Mouse (Mus musculus) liver, embryonic 13.5 days (tissue): ENCODE measurements around the gene Gpc6. TPM values are rescaled to one million over a fixed set of nuclear protein-coding genes. Genes with fewer than 3 reads are reported as not detected.

Experiments
- ATAC-seq: fragments of 200-750 bp; cut with Nextera tagmentation; 2 replicates; pipeline ENCODE4 v1.8.0; 2017; ENCODE audit warnings: low read depth, mild to moderate bottlenecking, moderate number of reproducible peaks, moderate library complexity
- DNase-seq: peaks from one replicate; pipeline ENCODE4 v3.0.0; 2022
- H3K27ac ChIP-seq: fragments of 300-500 bp; sonication (generic); 2 replicates; pipeline ENCODE4 v1.5.1; 2015; ENCODE audit warnings: moderate library complexity, mild to moderate bottlenecking, inconsistent platforms
- H3K27me3 ChIP-seq: fragments of 300-500 bp; sonication (generic); 2 replicates; pipeline ENCODE4 v1.6.1; 2015; ENCODE audit warnings: mild to moderate bottlenecking, inconsistent platforms
- H3K36me3 ChIP-seq: fragments of 300-500 bp; sonication (generic); 2 replicates; pipeline ENCODE4 v1.6.1; 2015; ENCODE audit warnings: mild to moderate bottlenecking, inconsistent platforms
- H3K4me1 ChIP-seq: fragments of 300-500 bp; sonication (generic); replicated peaks from 2 replicates; pipeline ENCODE4 v1.6.1; 2015; ENCODE audit warnings: inconsistent platforms
- H3K4me2 ChIP-seq: fragments of 300-500 bp; sonication (generic); 2 replicates; pipeline ENCODE4 v1.6.1; 2015; ENCODE audit warnings: inconsistent platforms, mild to moderate bottlenecking, moderate library complexity
- H3K4me3 ChIP-seq: fragments of 300-500 bp; sonication (generic); replicated peaks from 2 replicates; pipeline ENCODE4 v1.5.1; 2015; ENCODE audit warnings: mild to moderate bottlenecking, inconsistent platforms
- H3K9ac ChIP-seq: fragments of 300-500 bp; sonication (generic); 2 replicates; pipeline ENCODE4 v1.6.1; 2015; ENCODE audit warnings: mild to moderate bottlenecking, inconsistent platforms
- H3K9me3 ChIP-seq: fragments of 300-500 bp; sonication (generic); replicated peaks from 2 replicates; pipeline ENCODE4 v1.6.1; 2016; ENCODE audit warnings: inconsistent platforms
- WGBS: fragments of 180-500 bp; shearing (Covaris S2); methylation state at CpG from one replicate; pipeline ENCODE4 v1.1.7; 2015; ENCODE audit not compliant: insufficient replicate concordance; 5-methylcytosine and 5-hydroxymethylcytosine counted together
- polyA plus RNA-seq: library from polyadenylated mRNA; unstranded; fragments of >200 nt; fragmentation: Nextera tagmentation; extraction: Ambion mirVana; gene quantifications from 2 replicates; pipeline ENCODE4 v1.2.1, GENCODE M21; 2015

Gpc6 gene
- polyA plus RNA-seq, 1 experiment from 2014 or later, result 3.3 TPM

DNA sequence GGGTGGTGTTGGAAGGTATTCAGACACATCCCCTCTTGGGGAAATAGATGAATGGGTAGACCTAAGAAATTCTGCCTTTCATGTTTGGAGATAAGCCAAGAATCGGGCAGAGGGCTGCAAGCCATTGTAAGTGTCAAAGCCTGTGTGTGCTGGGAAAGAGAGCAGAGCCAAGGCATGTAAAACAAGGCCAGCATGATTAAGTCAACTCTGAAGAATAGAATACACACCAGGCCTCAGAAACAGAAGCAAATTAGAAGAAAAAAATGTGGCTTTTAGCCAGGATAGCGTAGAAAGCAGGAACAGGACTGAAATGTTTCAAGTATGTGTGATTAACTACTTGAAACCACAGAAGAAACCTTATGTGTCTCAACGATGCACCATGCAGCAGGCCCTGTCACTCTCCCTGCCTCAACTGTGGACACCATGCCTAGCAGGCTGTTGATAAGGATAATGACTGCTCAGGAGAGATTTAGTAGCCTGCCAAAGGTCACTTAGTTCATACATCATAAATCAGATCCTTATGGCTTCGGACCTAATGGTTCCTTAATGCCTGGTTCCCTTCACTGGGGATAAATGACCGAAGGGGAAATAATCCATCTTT lies 756.3 kb downstream of the Gpc6 start:
- DNase-seq, result no peak

DNA sequence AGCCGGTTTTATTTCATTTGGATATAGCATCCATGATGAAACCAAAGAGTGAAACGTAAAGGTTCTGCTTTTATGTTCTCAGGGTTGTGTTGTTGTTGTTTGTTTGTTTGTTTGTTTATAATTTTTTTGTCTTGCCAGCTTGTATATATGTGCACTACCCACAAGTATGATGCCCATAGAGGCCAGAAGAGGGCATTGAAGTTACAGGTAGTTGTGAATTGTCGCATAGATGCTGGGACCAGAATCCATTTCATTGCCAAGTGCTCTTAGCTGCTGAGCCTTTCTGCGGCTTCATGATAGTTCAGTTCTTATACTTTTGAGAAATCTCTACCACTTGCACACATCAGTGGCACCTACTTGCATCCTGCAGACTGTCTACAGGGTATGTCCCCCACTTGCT lies 758.0 kb downstream of the Gpc6 start:
- Histone ChIP-seq H3K36me3 (no peaks in the 10 kb centered on the region), H3K4me2 (no peak overlapping the region), H3K27me3 (no peaks in the 10 kb centered on the region), H3K4me1 (no peaks in the 10 kb centered on the region), H3K9ac (no peak overlapping the region), H3K27ac (no peak overlapping the region), H3K4me3 (no peak overlapping the region), H3K9me3 (no peaks in the 10 kb centered on the region)
- WGBS, result 77% methylated on average over 4 of the region's 4 CpGs
- ATAC-seq (no peak), DNase-seq (no peak)

More for the DNA sequence above, 756.3 kb downstream of the Gpc6 start:
- H3K9ac ChIP-seq, result no peak overlapping the region
- ATAC-seq, result no peak
- 51% methylated on average over 5 of the region's 5 CpGs for WGBS
- no peak overlapping the region for H3K27ac ChIP-seq
- H3K4me2 ChIP-seq, result no peak overlapping the region
- H3K36me3 ChIP-seq, result no peaks in the 10 kb centered on the region
- no peaks in the 10 kb centered on the region for H3K27me3 ChIP-seq
- no peak overlapping the region for H3K4me3 ChIP-seq
- H3K4me1 ChIP-seq, result no peaks in the 10 kb centered on the region
- no peaks in the 10 kb centered on the region for H3K9me3 ChIP-seq

DNA sequence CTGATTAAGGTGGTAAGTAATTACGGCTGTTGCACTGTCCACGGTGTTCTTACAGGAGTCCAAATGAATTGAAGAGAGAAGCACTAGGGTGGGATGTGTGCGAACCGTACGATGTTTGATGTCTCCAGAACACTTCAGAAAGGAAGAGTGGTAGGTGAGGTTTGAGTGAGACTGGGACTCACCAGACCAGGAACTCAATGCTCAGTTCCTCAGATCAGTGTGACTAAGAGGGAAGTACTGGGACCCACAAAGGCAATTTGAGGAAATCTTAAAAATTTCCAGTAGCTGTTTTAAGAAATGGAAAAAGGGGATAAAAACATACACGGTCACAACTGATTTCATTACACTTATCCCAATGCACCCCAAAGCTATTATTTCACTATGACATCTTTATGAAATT lies 764.7 kb downstream of the Gpc6 start:
- DNase-seq, result no peak
- Histone ChIP-seq H3K27ac (no peak overlapping the region), H3K27me3 (no peaks in the 10 kb centered on the region), H3K4me3 (no peak overlapping the region), H3K4me2 (no peak overlapping the region), H3K4me1 (no peaks in the 10 kb centered on the region), H3K9me3 (0 out of 2 replicates have a peak, but pooled peaks cover 4% of the 10 kb centered on the region), H3K9ac (no peak overlapping the region), H3K36me3 (no peaks in the 10 kb centered on the region)
- ATAC-seq, result no peak
- WGBS, result 81% methylated on average over 6 of the region's 6 CpGs

DNA sequence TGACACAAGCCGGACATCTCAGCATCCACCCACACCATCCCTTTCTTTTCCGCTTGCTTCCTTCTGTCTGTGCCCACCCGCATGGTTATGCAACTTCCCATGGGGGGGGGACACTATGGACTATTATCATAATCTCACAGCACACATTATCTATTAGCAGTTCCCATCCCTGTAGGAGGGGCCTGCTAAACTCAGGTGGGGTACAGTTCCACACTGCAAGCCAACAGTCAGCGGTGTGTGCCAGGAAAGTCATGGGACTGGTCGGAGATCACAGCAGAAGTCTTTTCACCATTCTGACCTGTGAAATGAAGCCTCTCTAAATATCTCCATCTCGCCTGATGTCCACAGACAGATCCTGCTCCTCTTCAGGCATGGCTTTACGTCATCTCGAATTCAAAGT lies 770.5 kb downstream of the Gpc6 start:
- DNase-seq, result no peak
- 74% methylated on average over 8 of the region's 8 CpGs for WGBS
- Histone ChIP-seq H3K4me2 (no peak overlapping the region), H3K36me3 (no peaks in the 10 kb centered on the region), H3K27me3 (no peaks in the 10 kb centered on the region), H3K27ac (no peak overlapping the region), H3K4me1 (no peaks in the 10 kb centered on the region), H3K9ac (no peak overlapping the region), H3K4me3 (no peak overlapping the region), H3K9me3 (0 out of 2 replicates have a peak, but pooled peaks cover 2% of the 10 kb centered on the region)
- ATAC-seq, result no peak

DNA sequence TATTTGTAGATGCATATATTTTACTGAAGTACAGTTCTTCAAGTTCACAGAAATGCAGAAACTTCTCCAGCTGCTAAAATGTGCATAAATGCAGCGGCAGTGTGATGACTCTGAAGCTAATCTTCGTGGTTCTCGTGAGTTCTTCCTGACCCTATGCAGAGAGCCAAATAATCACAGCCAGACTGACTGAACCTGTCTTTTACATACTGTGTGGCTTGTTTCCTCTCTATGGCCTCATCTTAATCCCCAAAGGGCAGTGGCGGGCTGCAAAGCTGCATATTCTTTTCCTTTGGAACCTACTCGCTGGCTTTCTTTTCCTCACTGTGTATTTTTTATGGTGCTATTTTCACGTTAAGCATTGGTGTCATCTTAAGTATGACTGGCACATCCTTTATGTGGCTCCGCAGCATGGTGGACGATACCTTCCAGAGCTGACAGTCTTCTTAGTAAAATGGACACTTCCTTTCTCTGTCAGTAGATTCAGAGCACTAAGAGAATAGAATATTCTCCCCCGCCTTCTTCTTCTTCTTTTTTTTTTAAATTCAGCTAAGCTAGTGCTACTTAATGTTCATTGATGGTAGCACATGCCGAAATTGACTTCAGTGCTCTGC lies 775.7 kb downstream of the Gpc6 start:
- Histone ChIP-seq H3K4me3 (no peak overlapping the region), H3K4me2 (no peak overlapping the region), H3K27me3 (no peaks in the 10 kb centered on the region), H3K36me3 (no peaks in the 10 kb centered on the region), H3K9me3 (no peaks in the 10 kb centered on the region), H3K27ac (no peak overlapping the region), H3K4me1 (no peaks in the 10 kb centered on the region), H3K9ac (no peak overlapping the region)
- no peak for DNase-seq
- 75% methylated on average over 10 of the region's 10 CpGs for WGBS
- no peak for ATAC-seq

DNA sequence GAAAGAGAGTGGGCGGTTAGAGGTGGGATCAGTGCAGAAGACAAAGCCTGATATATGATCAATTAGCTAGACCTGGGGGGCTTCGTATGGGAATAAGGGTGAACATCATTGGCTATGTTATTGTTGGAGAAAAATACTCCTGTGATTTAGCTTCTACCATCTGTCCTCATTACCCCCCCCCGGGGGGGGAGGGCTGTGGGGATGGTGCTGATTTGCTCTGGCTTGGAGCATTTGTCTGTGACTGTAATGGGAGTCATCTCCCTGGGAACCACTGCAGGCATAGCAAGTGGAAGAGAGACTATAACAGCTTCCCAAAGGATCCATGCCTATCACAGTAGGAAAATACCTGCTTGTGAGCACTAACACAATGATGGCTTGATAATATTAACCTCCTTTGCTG lies 783.7 kb downstream of the Gpc6 start:
- Histone ChIP-seq H3K4me2 (no peak overlapping the region), H3K27me3 (no peaks in the 10 kb centered on the region), H3K9ac (no peak overlapping the region), H3K27ac (no peak overlapping the region), H3K36me3 (no peaks in the 10 kb centered on the region), H3K4me3 (no peak overlapping the region), H3K9me3 (no peaks in the 10 kb centered on the region), H3K4me1 (no peaks in the 10 kb centered on the region)
- DNase-seq (no peak), ATAC-seq (no peak)
- WGBS, result 59% methylated on average over 3 of the region's 3 CpGs

DNA sequence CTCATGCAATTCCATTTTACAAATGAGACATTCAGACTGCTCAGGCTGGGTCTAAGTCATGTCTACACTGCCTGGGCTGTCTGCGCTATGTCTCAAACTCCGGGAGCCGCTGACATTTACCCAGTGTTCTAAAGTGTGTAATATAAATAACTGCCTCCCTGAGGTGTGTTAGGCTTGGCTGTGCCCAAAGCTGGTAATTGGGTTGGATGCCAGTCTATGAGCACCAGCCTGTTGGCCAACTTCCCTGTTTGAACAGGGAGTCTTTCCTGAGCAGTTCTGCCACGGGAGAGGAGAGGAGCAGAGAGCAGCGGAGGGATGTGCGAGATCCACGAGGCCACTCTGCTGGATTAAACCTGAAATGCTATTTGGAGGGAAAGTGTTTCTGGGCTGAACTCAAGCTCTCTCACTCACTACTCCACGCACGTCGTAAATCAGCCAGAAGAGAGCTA lies 785.4 kb downstream of the Gpc6 start:
- 63% methylated on average over 10 of the region's 10 CpGs for WGBS
- no peaks in the 10 kb centered on the region for H3K36me3 ChIP-seq
- no peak for ATAC-seq

DNA sequence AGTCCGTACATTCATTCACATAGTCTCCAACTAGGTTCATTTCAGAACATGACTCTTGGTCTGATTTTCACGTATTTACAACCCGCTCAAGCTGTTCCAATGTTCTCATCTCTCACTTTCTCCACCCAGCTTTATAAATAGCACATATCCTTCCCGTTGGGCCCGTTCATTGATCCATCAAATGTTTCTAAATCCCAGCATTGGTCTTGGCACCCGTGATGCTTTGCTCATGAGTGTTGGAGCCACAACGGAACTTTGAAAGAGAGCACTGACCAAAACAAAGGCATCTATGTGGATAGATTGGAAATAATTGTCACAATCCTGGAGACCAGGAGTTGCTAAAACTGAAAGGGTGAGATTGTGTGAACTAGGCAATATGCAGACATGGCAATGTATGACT lies 787.2 kb downstream of the Gpc6 start:
- no peak overlapping the region for H3K4me2 ChIP-seq
- no peaks in the 10 kb centered on the region for H3K27me3 ChIP-seq
- H3K27ac ChIP-seq, result no peak overlapping the region
- no peak for DNase-seq
- no peaks in the 10 kb centered on the region for H3K4me1 ChIP-seq
- no peak overlapping the region for H3K4me3 ChIP-seq
- WGBS, result 71% methylated on average over 7 of the region's 7 CpGs
- H3K9ac ChIP-seq, result no peak overlapping the region
- no peaks in the 10 kb centered on the region for H3K9me3 ChIP-seq
- ATAC-seq, result no peak
- no peaks in the 10 kb centered on the region for H3K36me3 ChIP-seq

More for the DNA sequence above, 785.4 kb downstream of the Gpc6 start:
- no peaks in the 10 kb centered on the region for H3K4me1 ChIP-seq
- H3K9ac ChIP-seq, result no peak overlapping the region
- no peak for DNase-seq
- no peak overlapping the region for H3K27ac ChIP-seq
- no peaks in the 10 kb centered on the region for H3K9me3 ChIP-seq
- no peaks in the 10 kb centered on the region for H3K27me3 ChIP-seq
- no peak overlapping the region for H3K4me2 ChIP-seq
- H3K4me3 ChIP-seq, result no peak overlapping the region

DNA sequence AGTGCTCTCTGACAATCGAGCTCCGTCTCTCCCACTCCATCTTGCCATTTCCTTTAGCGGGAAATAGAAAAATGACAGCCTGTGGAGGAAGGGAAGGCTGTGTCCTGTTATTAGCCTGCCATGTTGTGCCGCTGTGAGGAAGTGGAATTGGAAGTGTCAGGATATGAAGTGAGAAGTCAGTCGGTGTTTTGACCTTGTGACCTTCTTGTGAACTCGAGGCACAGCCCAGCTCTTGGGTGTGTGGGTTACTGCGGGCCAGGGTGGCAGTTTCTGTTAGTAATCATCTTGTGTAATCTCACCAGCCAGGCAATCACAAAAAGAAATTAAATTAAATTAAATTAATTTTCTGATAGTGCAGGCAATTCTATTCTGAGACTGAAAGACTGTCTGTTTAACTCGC lies 789.0 kb downstream of the Gpc6 start:
- WGBS, result 52% methylated on average over 8 of the region's 8 CpGs
- no peak overlapping the region for H3K4me3 ChIP-seq
- H3K27me3 ChIP-seq, result no peaks in the 10 kb centered on the region
- DNase-seq (no peak), ATAC-seq (no peak)
- H3K4me1 ChIP-seq, result no peaks in the 10 kb centered on the region
- H3K4me2 ChIP-seq, result no peak overlapping the region
- H3K27ac ChIP-seq, result no peak overlapping the region
- no peaks in the 10 kb centered on the region; the same call in 1 of the 2 replicates for H3K9me3 ChIP-seq
- no peak overlapping the region for H3K9ac ChIP-seq
- no peaks in the 10 kb centered on the region for H3K36me3 ChIP-seq

DNA sequence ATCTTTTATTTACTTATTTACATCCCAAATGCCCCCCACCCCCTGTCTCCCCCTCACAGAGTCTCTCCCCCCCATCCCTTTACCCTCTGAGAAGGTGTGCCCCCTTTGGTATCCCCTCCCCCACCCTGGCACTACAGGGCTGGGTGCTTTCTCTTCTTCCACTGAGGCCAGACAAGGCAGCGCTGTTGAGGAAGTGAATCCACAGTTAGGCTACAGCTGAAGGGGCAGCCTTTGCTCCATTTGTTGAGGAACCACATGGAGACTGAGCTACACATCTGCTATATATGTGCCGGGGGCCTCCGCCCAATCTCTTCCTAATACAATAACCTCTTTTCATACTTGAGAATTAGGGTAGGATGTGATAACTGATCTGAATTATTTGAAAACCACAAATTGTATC lies 791.2 kb downstream of the Gpc6 start:
- H3K4me1 ChIP-seq, result no peaks in the 10 kb centered on the region
- no peaks in the 10 kb centered on the region for H3K36me3 ChIP-seq
- no peak for DNase-seq
- H3K9ac ChIP-seq, result no peak overlapping the region
- no peak overlapping the region for H3K27ac ChIP-seq
- H3K9me3 ChIP-seq, result no peaks in the 10 kb centered on the region; the same call in 1 of the 2 replicates
- WGBS, result 71% methylated on average over 3 of the region's 3 CpGs
- no peak overlapping the region for H3K4me3 ChIP-seq
- H3K27me3 ChIP-seq, result no peaks in the 10 kb centered on the region
- ATAC-seq, result no peak
- H3K4me2 ChIP-seq, result no peak overlapping the region

DNA sequence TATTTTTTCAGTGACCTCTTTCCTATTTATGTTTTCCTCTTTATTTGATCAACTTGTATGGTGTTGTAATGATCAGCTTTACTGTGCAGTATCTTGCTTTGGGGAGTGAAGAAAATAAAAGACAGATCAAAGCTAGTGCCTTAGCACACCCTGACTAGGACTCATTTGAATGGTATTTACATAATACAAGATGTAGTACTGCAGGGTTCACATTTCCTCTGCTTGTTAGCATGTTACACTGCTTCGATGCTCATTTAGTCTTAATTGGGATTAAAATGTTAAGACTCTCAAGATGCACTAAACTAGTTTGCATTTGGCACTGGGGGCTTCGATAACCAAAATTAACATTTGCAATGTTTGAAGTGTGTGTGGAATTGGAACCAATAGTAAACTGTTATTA lies 803.6 kb downstream of the Gpc6 start:
- no peaks in the 10 kb centered on the region for H3K27me3 ChIP-seq
- DNase-seq (no peak), ATAC-seq (no peak)
- H3K36me3 ChIP-seq, result no peaks in the 10 kb centered on the region
- no peaks in the 10 kb centered on the region for H3K4me1 ChIP-seq
- no peak overlapping the region for H3K4me2 ChIP-seq
- no peaks in the 10 kb centered on the region for H3K9me3 ChIP-seq
- no peak overlapping the region for H3K4me3 ChIP-seq
- no peak overlapping the region for H3K27ac ChIP-seq
- H3K9ac ChIP-seq, result no peak overlapping the region
- WGBS, result 77% methylated on average over 2 of the region's 2 CpGs

DNA sequence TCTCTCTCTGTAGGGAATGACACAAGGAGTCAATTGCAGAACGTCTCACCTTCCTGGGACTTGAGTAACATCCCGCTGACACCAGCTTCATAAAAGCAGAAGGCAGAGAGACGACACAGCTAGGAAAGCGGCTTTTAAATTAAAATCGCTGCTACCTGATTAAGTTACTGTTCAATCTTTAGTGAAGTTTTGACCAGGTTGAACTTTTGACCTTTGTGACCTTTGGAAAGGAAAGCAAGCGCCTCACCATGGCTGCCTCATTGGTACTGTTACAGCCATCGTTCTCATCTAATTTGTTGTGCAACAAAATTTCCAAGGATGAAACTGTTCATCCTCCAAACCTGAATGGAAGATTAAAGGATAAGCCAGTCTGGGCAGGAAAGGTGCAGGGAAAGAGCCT lies 830.1 kb downstream of the Gpc6 start:
- 61% methylated on average over 7 of the region's 7 CpGs for WGBS
- Histone ChIP-seq H3K4me1 (no peaks in the 10 kb centered on the region), H3K27me3 (no peaks in the 10 kb centered on the region), H3K27ac (no peak overlapping the region), H3K4me3 (no peak overlapping the region), H3K36me3 (no peaks in the 10 kb centered on the region), H3K4me2 (no peak overlapping the region), H3K9ac (no peak overlapping the region), H3K9me3 (peaks cover 4% of the 10 kb centered on the region; the same call in 1 of the 2 replicates)
- ATAC-seq (no peak), DNase-seq (no peak)
